Mouse (Mus musculus) thymus, postnatal 0 days (tissue): Measurements from ENCODE around the gene Dars2. TPM values are rescaled to one million over a fixed set of nuclear protein-coding genes. Genes with fewer than 3 reads are reported as not detected.
"Not testable (repeated sequence)": the region's sequence is repeated elsewhere in the genome, so short reads cannot be mapped to it uniquely, and the experiment has no call there.

Experiments used
- DNase-seq: peaks from one replicate; pipeline ENCODE4 v3.0.0-alpha.2; 2015; ENCODE audit warnings: low spot score
- polyA plus RNA-seq: library from polyadenylated mRNA; unstranded; fragments of >200 nt; fragmentation: Nextera tagmentation; extraction: Ambion mirVana; gene quantifications from 2 replicates; pipeline ENCODE4 v1.2.1, GENCODE M21; 2015

The Dars2 gene
- polyA plus RNA-seq, 1 experiment from 2014 or later = 27.0 TPM

- DNase-seq = no peak
These were observed 34.6 kb downstream of the Dars2 start for GRCm38 (mm10) chr1:161035786-161036404.

DNA sequence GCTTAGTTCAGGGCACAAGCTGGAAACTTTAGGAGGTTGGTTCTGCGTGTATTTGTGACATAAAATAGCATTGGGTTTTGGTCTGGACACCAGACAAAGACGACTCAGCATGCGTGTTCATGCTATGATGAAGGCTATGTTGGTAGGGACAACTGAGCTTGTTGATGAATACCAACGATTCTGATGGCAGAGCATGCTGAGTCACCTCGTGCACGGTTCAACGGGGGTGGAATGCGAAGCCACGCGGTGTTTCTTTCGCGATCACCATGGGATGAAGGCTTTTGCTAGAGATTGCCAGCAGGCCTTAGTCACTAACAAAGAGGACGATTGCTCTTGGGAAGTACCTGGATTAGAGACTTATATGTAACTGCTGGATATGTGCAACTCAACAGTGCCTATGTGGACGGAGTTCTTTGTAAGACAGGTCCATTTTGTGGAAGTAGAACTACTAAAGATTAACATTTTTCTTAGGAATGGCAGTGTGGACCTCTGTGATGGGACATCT is 35.1 kb downstream of the Dars2 start:
- no peak for DNase-seq

GRCm38 (mm10) chr1:161034435-161035280 is 35.8 kb downstream of the Dars2 start, which contains the start of gene Zbtb37:
TSS of gene Zbtb37 (minus strand) at chr1:161034849.
- DNase-seq = peak; percentile 100

GRCm38 (mm10) chr1:161033856-161034434 is 36.5 kb downstream of the Dars2 start:
- DNase-seq = no peak

- DNase-seq = no peak
These were observed 38.1 kb downstream of the Dars2 start for GRCm38 (mm10) chr1:161032345-161032744.

DNA sequence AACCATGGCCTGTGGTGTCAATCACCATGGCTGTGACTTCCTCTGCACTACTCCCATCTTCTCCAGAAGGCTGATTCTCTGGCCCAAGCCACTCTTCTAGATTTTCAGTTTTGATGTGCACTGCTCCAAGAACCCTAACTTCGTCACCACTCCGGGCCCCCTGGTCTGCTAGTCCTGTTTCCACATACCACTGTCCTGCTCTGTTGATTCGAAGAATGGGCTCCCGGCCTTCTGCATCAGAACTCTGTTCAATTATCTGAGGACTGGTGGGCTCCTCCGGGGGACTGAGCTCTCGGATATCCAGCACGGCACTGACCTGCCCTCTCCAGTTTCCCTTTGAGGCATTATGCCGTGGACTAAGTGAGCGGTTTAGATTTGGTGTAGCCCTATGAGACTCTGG is 38.6 kb downstream of the Dars2 start:
- DNase-seq = no peak

GRCm38 (mm10) chr1:161030058-161030457 is 40.4 kb downstream of the Dars2 start:
- no peak for DNase-seq

DNA sequence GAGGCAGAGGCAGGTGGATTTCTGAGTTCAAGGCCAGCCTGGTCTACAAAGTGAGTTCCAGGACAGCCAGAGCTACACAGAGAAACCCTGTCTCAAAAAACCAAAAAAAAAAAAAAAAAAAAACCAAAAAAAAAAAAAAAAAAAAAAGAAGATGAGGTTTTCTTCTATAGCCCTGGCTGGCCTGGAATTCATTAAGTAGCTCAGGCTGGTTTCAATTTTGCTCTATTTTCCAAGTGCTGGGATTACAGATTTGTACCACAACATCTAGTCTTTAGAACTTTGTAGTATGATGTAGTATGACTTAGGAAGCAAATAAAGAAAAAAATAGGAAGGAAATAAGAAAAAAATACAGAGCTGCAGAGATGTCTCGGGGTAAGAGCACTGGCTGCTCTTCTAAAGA is 42.0 kb downstream of the Dars2 start:
- not testable (repeated sequence) for DNase-seq

- DNase-seq = no peak
These were observed 43.3 kb downstream of the Dars2 start for GRCm38 (mm10) chr1:161027196-161027595.

GRCm38 (mm10) chr1:161025410-161026210 is 44.8 kb downstream of the Dars2 start:
- no peak for DNase-seq

DNA sequence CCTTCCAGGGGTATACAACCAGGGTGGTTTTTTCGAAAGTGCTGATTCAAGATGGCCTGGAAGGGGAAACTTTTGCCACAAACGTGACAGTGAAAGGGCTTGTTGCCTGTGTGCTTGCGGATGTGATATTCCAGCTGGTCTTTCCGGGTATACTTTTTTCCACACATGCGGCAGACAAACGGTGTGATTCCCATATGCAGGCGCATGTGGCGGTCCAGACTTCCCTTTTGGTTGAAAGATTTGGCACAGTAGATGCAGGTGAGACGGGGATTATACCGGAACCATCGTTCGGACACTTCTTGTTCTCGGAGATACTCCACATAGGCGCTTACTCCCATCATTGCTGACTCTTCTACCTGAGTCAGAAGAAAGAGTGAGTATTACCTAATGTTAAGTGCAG is 50.4 kb downstream of the Dars2 start:
- DNase-seq = no peak

- DNase-seq = no peak
These were observed 54.1 kb downstream of the Dars2 start for GRCm38 (mm10) chr1:161016378-161016777.

- no peak for DNase-seq
These were observed 60.0 kb downstream of the Dars2 start for GRCm38 (mm10) chr1:161010436-161010835.

- DNase-seq = no peak
These were observed 62.4 kb downstream of the Dars2 start for GRCm38 (mm10) chr1:161008038-161008437.

- DNase-seq = no peak
These were observed 64.0 kb downstream of the Dars2 start for GRCm38 (mm10) chr1:161006471-161006870.

DNA sequence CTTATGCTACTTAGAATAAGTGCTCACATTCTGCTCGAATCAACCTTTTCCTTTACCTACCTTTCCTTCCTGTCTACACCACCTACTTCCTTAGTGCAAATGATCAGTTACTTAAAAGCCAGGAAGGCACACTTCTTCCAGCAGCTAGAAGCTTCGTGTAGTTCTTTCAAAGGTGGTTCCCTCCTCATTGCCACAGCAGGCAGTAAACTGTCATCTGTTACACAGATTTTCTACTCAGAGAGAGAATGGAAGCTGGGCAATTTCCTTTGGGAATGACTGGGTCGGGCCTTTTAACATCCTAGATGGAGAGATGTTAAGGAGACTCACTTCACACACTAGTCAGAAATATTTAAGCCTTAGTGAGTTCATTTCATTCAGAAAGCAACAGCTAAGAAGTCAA is 64.9 kb downstream of the Dars2 start:
- no peak for DNase-seq

DNA sequence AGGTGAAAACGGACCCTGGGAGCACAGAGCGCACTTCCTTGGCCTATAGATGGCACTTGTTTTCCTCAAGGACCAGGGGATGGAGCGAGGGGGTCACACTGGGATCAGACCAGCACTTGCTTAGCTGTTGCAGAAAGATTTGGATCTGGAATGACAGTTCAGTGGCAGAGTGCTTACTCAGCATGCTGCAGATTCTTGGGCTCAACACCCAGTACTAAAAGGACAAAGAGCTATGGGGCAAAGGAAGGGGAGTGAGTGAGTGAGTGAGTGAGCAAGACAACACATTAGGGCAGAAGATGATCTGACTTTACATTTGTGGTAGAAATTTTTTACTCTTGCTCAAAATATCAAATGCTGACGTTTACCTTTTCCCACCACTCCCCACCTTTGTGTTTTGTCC is 65.5 kb downstream of the Dars2 start:
- DNase-seq = no peak

GRCm38 (mm10) chr1:160993851-160994250 is 76.6 kb downstream of the Dars2 start:
- no peak for DNase-seq
